Mouse (Mus musculus): ENCODE data around the gene OR5BS1P. TPM values are rescaled to one million over a fixed set of nuclear protein-coding genes. Genes with fewer than 3 reads are reported as not detected.
A peak's percentile ranks its signal among the peaks of the same experiment; 100 is the strongest.
"Not testable (repeated sequence)": the region's sequence is repeated elsewhere in the genome, so short reads cannot be mapped to it uniquely, and the experiment has no call there.

The OR5BS1P gene
- total RNA-seq (2021): not detected

DNA sequence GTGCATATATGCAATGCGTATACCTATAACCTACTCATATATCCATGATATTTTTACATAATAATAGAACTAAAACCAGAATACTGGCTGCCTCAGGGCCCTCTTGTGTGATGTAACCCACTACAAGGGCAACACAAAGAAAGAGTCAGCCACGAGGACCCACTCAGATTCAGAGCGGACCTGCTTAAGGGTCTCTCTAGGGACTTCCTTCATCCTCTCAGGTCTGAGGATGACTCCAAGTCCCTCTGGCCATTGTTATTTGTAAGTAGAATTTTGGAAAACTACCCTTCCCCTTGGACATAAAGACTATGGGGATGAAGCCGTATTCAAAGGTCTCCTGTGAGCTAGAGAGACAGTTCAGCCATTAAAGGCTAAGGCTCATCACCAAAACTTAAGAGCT is at the start of gene OR5BS1P:
OR5BS1P (plus strand) TSS at position 301 of the 400 bp plus-strand sequence.
- intact Hi-C loops (cut with DNase I): no loop called here

DNA sequence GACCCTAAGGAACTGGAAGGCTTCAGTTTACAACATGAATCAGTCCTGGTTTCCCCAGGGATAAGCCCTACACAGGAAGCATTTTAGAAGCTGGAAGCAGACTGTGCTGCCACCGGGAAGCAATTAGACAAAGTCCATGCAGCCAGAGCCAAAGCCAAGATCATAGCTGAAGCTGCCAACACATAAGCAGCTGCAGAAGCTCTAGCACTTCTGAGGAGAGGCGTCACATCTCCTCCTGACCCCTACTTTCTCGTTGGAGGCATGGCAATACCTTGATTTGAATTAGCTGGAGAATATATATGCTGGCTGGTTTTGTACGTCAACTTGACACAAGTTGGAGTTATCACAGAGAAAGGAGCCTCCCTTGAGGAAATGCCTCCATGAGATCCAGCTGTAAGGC is 48.8 kb upstream of the OR5BS1P start:
- intact Hi-C loops (cut with DNase I): no loop called here
- DNase-seq (ENCODE audit: low spot score): no peak

More for the DNA sequence above, at the start of gene OR5BS1P:
- DNase-seq (ENCODE audit: low spot score): no peak

DNA sequence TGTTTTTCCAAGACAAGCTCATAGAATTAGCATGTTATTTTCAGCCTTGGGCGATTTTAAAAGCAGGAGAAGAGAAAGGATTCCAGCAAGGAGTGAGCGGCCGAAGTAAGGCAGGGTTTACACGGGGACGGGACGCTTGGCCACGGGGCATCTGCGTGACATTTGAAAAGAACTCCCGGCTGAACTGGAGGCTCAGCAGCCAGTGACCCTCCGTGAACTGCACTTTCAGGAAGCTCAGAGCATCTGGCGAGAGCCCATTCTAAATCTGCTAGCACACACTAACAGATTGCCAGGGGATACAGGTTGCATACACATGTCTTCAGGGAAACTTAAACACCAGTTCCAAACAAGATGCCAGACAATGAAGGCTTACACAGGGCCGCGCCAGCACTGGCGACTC is 45.4 kb upstream of the OR5BS1P start:
- DNase-seq (ENCODE audit: low spot score): no peak
- intact Hi-C loops (cut with DNase I): no loop called here

DNA sequence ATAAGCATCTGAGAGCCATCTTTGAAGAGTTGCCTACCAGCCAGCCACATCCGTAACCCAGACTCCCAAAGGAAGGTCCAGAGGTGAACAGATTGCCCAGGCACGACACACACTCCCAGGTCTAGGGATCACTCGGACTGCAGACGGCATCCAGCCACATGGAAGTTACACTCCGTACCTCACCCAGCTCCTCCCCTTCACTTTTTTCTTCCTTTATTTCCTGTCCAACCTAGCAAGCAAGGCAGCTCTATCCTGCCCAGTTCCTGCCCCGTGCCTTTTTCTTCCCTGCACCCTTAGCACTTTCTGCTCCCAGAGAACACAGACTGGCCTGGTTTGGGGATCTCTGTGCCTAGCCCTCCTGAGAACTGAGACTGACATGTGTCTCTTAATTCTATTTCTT is 44.9 kb upstream of the OR5BS1P start:
- intact Hi-C loops (cut with DNase I): no loop called here
- no peak for DNase-seq (ENCODE audit: low spot score)

DNA sequence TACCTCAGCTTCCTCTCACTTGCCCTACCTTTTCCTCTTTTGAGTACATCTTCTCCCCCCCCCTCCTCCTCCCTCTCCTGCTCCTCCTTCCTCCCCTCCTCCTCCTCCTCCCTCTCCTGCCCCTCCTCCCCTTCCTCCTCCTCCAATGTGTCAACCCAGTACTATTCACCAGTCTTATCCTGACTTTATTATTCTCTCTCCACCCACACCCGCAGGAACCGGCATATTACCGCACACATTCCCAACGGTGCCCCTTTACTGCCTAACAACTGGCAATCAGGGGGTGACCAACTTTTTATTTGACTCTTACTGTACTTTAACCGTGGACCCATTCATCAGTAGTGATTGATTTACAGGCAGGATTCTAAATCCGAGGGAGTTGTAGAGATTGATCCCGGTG is 44.5 kb upstream of the OR5BS1P start:
- intact Hi-C loops (cut with DNase I): no loop called here
- DNase-seq (ENCODE audit: low spot score): no peak

DNA sequence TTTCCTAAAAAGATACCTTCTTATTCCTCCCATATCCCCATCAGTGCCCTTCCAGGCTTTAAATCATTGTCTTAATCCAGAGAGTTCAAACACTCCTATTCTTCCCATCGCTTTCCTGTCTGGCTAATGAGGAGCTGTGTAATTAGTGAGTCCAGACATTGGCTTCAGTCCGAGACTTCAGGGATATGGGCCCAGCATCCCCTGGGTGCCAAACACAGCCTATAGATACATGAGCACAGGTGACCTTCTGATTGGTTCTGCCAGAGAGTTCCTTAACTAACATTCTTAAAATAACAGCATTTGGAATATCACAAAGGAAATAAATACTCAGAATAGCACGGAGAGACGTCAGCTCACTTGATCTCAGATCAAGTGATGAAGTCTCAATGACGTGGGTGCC is 38.8 kb upstream of the OR5BS1P start, which contains the start of gene Olfr282:
Olfr282 (plus strand) TSS at position 301 of the 400 bp plus-strand sequence.
- intact Hi-C loops (cut with DNase I); DNase-seq (ENCODE audit: low spot score): not testable (repeated sequence)

DNA sequence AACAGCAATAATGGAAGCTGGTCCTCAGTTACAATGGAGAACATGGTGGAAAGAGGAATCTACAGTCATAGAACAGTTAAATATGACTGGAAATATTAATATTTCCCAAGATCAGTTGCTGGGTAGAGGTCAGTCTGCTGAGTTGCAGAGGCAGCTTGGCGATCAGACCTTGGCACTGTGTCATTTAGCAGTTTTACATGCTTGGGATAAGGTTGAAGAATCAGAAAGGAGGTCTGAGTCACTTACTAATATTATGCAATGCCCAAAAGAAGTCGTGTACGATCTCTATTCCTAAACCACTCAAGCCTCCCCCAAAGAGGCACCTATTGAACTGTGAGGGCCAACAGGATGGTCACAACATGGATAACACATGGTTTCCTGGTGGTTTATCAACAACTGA is 25.1 kb upstream of the OR5BS1P start:
- no peak for DNase-seq (ENCODE audit: low spot score)
- intact Hi-C loops (cut with DNase I): no loop called here

DNA sequence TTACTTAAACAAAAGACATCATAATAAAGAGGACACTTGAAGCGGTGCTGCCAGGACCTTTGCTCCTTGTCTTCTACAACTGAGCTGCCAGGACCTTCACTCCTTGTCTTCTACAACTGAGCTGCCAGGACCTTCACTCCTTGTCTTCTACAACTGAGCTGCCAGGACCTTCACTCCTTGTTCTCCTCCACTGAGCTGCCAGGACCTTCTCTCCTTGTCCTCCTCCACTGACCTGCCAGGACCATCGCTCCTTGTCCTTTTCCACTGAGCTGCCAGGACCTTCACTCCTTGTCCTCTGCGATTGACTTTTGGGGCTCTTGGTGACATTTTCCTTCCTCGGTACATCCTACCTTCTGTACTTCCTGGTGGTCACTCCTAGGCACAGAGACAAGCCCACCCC is 21.2 kb upstream of the OR5BS1P start:
- intact Hi-C loops (cut with DNase I): no loop called here
- DNase-seq (ENCODE audit: low spot score): no peak

DNA sequence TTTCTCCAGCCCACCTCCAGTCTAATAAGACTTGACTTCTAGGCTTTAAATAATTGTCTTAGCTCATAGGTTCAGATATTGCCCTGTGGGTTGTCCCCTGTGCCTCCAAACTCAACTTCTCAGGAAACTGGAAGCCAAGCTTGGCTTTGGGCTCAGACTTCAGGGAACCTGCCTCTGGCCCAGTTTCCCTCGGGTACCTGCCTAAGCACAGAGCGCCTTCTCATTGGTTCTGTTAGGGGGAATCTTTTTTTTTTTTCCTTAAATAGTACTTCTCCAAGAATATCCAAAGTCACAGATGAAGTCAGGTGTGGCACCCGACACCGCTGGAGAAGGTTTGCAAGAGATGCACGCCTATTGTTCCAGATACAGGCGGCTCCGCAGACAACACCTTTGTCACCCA is 17.4 kb upstream of the OR5BS1P start, which contains the start of gene Olfr281:
Olfr281 (plus strand) TSS at position 301 of the 400 bp plus-strand sequence.
- DNase-seq (ENCODE audit: low spot score): no peak
- intact Hi-C loops (cut with DNase I): no loop called here

DNA sequence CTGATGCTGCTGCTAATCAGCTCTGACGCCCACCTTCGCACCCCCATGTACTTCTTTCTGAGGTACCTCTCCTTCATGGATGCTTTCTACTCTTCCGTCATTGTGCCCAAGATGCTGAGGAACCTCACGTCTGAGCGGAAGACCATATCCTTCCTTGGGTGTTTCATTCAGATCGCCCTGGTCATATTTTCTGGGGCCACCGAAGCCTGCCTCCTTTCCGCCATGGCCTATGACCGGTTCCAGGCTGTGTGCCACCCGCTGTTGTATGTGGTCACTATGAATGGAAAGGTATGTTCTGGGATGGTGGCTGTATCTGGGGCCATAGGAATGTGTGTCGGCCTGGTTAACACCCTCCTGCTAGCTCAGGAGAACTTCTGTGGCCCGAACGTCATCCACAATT is 1.8 kb downstream of the OR5BS1P start:
- intact Hi-C loops (cut with DNase I): no loop called here
- no peak for DNase-seq (ENCODE audit: low spot score)

DNA sequence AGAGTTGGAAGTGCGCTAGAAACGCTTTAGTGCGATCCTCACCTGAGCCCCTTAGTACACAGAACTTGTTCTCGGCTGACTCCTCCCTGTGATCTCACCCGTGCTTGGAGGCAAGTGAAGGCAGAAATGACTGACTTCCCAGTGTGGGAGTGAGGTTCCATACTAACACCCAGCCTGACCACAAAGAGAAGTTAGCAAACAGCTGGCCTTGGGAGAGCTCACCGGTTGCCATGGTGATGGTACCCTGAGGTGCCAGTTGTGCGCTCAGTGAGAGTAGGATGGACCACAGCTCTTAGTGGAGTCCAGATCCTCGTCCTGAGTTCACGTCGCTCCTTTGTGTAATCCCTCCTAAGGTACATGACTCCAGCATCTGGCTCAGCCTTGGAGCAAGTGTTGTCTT is 5.3 kb downstream of the OR5BS1P start:
- DNase-seq (ENCODE audit: low spot score): no peak
- intact Hi-C loops (cut with DNase I): no loop called here

DNA sequence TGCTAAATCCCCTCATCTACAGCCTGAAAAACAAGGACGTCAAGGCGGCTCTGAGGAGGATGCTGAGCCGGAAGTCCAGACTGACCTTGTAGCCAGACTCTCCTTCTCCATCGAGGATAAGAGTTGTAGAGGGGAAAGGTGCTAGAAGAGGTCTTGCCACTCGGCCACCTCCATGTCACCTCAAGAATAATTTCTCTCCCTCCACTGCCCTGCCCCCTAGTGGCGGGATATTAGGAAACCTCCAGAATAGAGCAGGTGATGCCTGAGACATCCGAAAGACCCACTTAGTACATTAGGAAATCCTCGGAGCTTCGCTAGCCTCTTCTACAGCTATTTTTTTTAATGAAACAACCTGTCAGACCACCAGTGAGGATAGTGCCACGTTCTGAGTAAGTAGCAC is 5.7 kb downstream of the OR5BS1P start:
- DNase-seq (ENCODE audit: low spot score): no peak
- intact Hi-C loops (cut with DNase I): no loop called here

DNA sequence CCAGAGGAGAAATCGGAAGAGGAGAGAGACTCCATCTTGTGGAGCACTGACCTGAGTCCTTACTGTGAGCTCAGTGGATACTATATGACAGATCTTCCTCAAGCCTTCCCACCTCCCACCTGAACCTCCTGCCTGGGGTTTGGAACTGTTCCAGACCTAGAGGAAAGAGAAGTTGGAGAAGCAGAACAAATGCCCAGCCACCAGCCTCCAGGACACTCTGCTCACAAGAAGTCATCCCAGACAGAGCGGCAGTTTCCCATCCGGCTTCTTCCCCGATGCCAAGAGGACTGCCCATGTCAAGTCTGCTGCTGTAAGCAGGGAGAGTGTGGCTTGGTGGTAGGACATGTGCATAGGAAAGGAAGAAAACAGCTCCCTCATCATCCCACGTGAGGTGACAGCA is 6.6 kb downstream of the OR5BS1P start:
- intact Hi-C loops (cut with DNase I): no loop called here

DNA sequence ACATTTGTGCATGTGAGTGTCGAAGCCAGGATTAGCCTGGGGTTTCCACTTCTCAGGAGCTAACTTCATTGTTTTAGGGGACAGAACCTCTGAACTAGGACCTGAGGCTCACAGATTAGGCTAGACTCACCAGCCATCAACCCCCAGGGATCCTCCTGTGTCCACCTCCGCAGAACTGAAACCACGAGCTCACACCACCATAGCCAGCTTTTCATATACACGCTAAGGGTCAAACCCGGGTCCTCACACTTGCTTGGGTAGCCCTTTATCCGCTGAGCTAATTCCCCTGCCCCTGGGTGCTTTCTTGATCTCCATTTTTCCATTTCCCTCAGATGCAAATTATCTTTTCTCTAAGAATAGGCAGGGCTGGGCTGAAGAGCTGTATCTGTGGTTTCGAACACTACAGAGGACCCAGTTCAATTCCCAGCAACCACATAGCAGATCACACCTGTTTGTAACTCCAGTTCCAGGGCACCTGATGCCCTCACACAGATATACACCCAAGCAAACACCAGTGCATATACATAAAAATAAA is 9.9 kb downstream of the OR5BS1P start:
- DNase-seq (ENCODE audit: low spot score): no peak
- intact Hi-C loops (cut with DNase I): no loop called here

More for the DNA sequence above, 6.6 kb downstream of the OR5BS1P start:
- no peak for DNase-seq (ENCODE audit: low spot score)

DNA sequence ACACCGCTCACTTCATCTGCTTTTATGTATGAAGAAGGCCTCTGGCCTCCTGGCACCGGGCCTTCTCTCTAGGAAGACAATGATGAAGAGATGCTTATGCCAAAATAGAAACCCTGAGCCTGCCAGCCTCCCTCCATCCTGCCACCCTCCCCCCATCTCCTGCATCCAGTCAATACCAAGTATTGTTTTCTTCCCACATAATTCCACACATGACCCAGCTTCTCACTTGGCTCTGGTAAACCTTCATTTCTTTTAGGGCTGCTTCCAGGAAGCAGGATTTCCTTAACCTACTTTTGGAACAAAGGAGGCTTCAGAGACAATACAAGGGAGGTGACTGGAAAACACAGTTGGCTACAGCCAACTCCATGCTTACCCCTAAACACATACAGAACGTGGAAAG is 13.0 kb downstream of the OR5BS1P start, which contains the start of gene Lalba:
Lalba (minus strand) TSS at position 21 of the 400 bp plus-strand sequence.
- no peak for DNase-seq (ENCODE audit: low spot score)
- intact Hi-C loops (cut with DNase I): no loop called here

DNA sequence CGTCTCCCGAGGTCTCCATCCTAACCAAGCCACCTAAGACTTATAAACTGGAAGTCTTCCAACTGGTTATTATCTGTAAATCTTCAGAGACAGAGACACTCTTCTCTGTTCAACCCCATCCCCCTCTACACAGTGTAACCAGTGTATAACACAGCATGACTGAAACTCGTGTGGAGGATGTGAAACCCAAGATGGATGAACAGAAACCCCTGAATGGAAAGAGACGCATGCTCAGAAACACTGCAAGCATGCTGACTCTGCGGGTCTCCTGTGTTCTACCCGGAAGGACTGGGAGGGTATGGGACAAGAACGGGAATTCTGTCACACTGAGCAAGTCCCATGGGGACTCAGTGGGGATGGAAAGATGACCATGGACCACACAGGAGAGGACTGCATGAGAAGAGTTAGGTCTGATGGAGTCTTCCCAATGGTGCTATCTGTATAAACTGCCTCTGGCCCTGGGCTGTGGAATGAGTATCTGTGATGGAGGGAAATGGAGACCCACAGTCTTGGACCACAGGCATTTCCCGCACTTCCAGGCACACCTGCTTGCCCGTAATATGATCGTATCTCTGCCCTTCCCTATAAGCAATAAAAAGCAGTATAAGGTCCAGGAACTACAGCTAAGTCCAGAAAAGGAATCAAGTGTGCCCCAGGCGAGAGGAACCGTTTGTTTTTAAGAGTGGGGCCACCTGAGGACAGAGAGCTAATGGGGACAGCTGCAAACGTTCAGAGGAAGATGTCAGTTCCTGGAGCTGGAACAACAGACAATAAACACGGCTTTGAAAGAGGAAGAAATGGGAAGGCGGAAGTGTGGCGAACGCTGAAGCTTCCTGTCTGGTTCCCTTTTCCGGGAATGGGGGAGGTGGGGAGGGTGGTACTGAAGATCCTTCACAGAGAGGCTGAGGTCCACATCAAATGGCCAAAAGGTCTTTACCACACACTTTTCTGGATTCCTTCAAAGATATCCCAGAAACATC is 14.5 kb downstream of the OR5BS1P start:
- peak; percentile 37 for DNase-seq (ENCODE audit: low spot score)
- intact Hi-C loops (cut with DNase I): no loop called here

DNA sequence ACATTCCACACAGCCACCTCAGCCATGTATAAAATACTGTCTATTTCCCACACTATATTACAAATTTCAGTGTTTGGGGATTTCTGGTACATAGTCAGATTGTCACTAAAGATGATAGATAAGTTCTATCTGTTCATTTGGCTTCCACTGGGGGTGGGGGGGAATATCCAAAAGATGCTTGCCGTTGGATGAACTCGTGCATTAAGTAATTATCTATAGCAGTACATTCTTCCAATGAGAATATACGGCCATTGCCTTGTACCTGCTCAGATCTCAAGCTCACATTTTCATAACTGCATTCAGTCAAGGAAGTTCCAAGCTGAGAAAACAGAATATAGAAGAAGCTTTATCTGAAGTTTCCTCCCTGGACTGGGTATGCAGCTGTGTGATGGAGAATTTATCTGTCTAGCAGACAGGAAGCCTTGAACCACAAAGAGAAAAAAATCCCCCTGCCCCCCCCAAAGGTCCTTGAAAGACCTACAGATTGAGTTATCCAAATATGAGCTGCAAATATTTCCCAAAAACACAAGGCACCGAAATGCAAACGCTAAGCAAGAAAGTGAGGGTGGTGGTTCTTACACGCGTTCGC is 16.8 kb downstream of the OR5BS1P start:
- intact Hi-C loops (cut with DNase I): no loop called here
- DNase-seq (ENCODE audit: low spot score): no peak

DNA sequence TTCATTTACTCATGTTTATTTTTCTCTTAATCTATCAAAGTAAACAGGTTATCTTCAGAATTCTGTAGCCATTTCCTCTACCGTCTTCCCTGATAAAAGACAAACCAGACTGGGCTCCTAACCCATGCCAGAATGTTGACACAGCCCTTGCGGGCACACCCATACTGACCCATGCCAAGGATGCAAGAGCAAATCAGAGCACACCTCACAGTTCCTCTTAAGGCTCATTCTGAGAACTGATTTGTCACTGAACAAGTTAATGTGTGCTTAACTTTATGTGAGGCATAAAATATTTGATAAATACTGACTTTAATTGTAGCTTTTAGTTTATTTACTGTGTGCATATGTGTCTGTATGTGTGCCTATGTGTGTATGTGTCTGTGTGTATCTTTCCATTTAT is 21.6 kb downstream of the OR5BS1P start:
- DNase-seq (ENCODE audit: low spot score): no peak
- intact Hi-C loops (cut with DNase I): no loop called here

DNA sequence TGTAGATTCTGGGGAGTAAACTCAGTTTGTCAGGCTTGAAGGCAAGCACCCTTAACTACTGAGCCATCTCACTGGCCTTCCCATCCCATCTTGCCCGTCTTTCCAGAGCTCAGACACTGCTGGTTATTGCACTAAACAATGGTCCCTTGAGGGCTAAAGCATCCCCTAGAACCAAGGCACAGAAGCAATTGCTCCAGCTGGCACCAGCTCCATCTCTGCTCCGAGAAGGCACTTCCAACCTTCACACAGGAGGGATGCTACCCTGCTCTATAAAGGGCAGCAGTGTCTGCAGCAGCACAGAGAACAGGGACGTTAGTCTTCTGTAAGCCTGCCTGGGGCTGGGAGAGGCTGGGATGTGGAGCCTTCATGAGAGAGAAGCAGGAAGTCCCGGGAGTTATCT is 22.4 kb downstream of the OR5BS1P start, which contains the start of gene Olfr279:
Olfr279 (plus strand) TSS at position 301 of the 400 bp plus-strand sequence.
- intact Hi-C loops (cut with DNase I): no loop called here
- no peak for DNase-seq (ENCODE audit: low spot score)

DNA sequence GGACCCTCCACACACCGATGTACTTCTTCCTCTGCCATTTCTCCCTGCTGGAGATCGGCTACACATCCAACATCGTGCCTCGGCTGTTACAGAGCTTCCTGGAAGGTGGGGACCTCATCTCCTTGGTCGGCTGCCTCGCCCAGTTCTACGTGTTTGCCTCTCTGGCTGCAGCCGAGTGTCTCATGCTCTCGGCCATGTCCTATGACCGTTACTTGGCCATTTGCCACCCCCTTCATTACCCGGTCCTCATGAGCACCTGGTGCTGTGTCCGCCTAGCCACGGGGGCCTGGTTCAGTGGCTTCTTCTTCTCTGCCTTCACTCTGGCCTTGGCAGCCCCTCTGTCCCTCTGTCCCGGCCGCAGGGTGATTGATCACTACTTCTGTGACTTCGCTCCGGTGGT is 27.9 kb downstream of the OR5BS1P start:
- intact Hi-C loops (cut with DNase I): no loop called here

DNA sequence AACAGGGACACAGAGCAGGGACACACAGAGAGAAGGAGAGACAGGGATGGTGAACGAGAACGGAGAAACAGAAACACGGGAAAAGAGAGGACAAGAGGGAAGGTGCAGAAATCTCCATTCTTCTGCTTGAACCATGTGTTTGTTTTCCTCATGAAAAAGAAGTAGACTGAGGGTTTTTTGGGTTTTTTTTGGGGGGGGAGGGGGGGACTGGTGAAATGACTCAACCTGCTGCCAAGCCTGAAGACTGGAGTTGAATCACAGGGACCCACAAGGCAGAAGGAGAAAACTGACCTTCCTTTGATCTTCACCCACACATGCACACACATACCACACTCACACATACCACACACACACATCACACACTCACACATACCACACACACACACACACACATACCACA is 33.6 kb downstream of the OR5BS1P start:
- no peak for DNase-seq (ENCODE audit: low spot score)
- intact Hi-C loops (cut with DNase I): no loop called here

More for the DNA sequence above, 27.9 kb downstream of the OR5BS1P start:
- no peak for DNase-seq (ENCODE audit: low spot score)

All from heart, postnatal 25 days (tissue).